8 mouse cellular contexts compared by ENCODE assay signal in the genomic region with DNA sequence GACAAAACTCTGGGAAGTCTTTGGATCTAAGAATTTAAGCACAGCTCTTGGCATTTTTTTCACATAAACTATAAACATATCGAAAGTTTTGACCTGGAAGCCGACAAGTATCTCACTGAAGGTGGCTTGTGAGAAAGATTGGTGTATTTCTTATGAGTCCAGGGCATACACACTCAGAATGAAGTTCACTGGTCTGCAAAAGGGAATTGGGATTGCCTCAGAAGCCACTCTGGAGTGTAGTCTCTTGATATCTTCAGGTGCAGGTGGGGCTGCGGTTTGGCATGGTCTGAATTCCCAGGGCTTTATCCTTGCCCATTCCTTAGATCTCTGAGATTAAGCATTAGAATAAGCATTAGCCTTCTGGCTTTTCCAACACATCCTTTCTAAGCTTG. TPM values are rescaled to one million over a fixed set of nuclear protein-coding genes. Genes with fewer than 3 reads are reported as not detected.
DNase-seq lines count a peak whose midpoint lies in the region; ATAC-seq and TF ChIP-seq lines count a peak whose summit lies in the region.

No protein-coding gene starts in this region.

- H3K9ac ChIP-seq in heart, embryonic 11.5 days (ENCODE audit: low read depth, low read length), result no peak overlapping the region
- H3K9ac ChIP-seq in CH12.LX (ENCODE audit: insufficient read depth, low read depth), result no peak overlapping the region
- no peak overlapping the region for H3K9ac ChIP-seq in forebrain, embryonic 14.5 days (ENCODE audit: low read length)
- H3K9ac ChIP-seq in liver, embryonic 15.5 days, result no peak overlapping the region

- no peak for TF ChIP-seq CTCF in CH12.LX (conservative IDR thresholded peaks at IDR 0.05 in 1 of 2, IDR thresholded peaks at IDR 0.05 in 1 of 2; ENCODE audit: low read depth in 2 of 2, low read length in 2 of 2)

- H3K27me3 ChIP-seq in heart, embryonic 11.5 days (ENCODE audit: control insufficient read depth, insufficient read depth, low read length), result no peaks in the 10 kb centered on the region
- H3K27me3 ChIP-seq in CH12.LX (replicated peaks), result no peaks in the 10 kb centered on the region
- H3K27me3 ChIP-seq in forebrain, embryonic 14.5 days (replicated peaks; ENCODE audit: control insufficient read depth, insufficient read depth, low read length), result no peaks in the 10 kb centered on the region
- H3K27me3 ChIP-seq in liver, embryonic 15.5 days, result no peaks in the 10 kb centered on the region; the same call in 1 of the 2 replicates

- no peaks in the 10 kb centered on the region for H3K4me1 ChIP-seq in heart, embryonic 11.5 days (ENCODE audit: control insufficient read depth, insufficient read depth, low read length)
- no peaks in the 10 kb centered on the region for H3K4me1 ChIP-seq in CH12.LX (ENCODE audit: control insufficient read depth in 1 of 2, insufficient read depth in 2 of 2)
- H3K4me1 ChIP-seq in forebrain, embryonic 14.5 days (ENCODE audit: control insufficient read depth, insufficient read depth, low read length), result no peaks in the 10 kb centered on the region
- 0 out of 2 replicates have a peak, but pooled peaks cover 2% of the 10 kb centered on the region for H3K4me1 ChIP-seq in liver, embryonic 15.5 days (replicated peaks)

- TF ChIP-seq EP300 in CH12.LX (IDR thresholded peaks at IDR 0.05; ENCODE audit: low read length), result no peak

- 28% methylated on average over 3 of the region's 3 CpGs for WGBS in heart, embryonic 11.5 days (ENCODE audit: insufficient replicate concordance)
- WGBS in forebrain, embryonic 14.5 days, result 36% methylated on average over 3 of the region's 3 CpGs
- WGBS in liver, embryonic 15.5 days (ENCODE audit: insufficient replicate concordance), result 17% methylated on average over 3 of the region's 3 CpGs

- intact Hi-C loops in left cerebral cortex, postnatal 25 days (cut with DNase I), result no loop called here

- in situ Hi-C loops in CH12.LX (cut with MboI; ENCODE audit: low pct_ligation_motif_present, low pct_unique_long_range_greater_than_20kb, low sequenced_read_pairs), result no loop called here

- H3K79me2 ChIP-seq in CH12.LX (replicated peaks; ENCODE audit: control insufficient read depth, extremely low read depth, insufficient read depth, poor library complexity, severe bottlenecking), result peaks cover 11% of the 10 kb centered on the region

- H3K4me3 ChIP-seq in heart, embryonic 11.5 days (ENCODE audit: low read depth, low read length), result peak overlapping the region; percentile 60
- no peak overlapping the region for H3K4me3 ChIP-seq in CH12.LX (replicated peaks in 1 of 3; ENCODE audit: low read depth in 2 of 3, low read length in 2 of 3, poor library complexity in 1 of 3)
- H3K4me3 ChIP-seq in forebrain, embryonic 14.5 days (ENCODE audit: low read depth, low read length), result no peak overlapping the region
- peak overlapping the region; percentile 67; the same call in 1 of the 2 replicates for H3K4me3 ChIP-seq in liver, embryonic 15.5 days (replicated peaks)

- no peak for DNase-seq in heart, adult 9 months (ENCODE audit: low spot score in 2 of 2)
- DNase-seq in CH12.LX (ENCODE audit: extremely low read depth), result no peak
- DNase-seq in forebrain, embryonic 14.5 days (ENCODE audit: low spot score), result no peak
- no peak for DNase-seq in T-cell, adult 2 months (ENCODE audit: low spot score)
- no peak for DNase-seq in left cerebral cortex, postnatal 25 days (ENCODE audit: low spot score in 2 of 2)

- no peak for TF ChIP-seq RAD21 in CH12.LX (IDR thresholded peaks at IDR 0.05; ENCODE audit: low read depth, low read length)

- H3K9me3 ChIP-seq in heart, embryonic 11.5 days (replicated peaks; ENCODE audit: control insufficient read depth, low read length), result no peaks in the 10 kb centered on the region
- no peaks in the 10 kb centered on the region for H3K9me3 ChIP-seq in CH12.LX (replicated peaks; ENCODE audit: low read length)
- no peaks in the 10 kb centered on the region for H3K9me3 ChIP-seq in forebrain, embryonic 14.5 days (replicated peaks; ENCODE audit: control insufficient read depth, low read length)
- no peaks in the 10 kb centered on the region for H3K9me3 ChIP-seq in liver, embryonic 15.5 days (replicated peaks)

- dilution Hi-C loops in CH12.LX (cut with MboI; ENCODE audit: extremely low pct_ligation_motif_present, extremely low pct_unique_long_range_greater_than_20kb, low sequenced_read_pairs), result no loop called here

- H3K4me2 ChIP-seq in heart, embryonic 11.5 days, result peak overlapping the region; percentile 43; the same call in 1 of the 2 replicates
- H3K4me2 ChIP-seq in CH12.LX (ENCODE audit: insufficient read depth, low read depth, poor library complexity, severe bottlenecking), result peak overlapping the region; percentile 78
- peak overlapping the region; percentile 28; the same call in 1 of the 2 replicates for H3K4me2 ChIP-seq in forebrain, embryonic 14.5 days (ENCODE audit: low read length)
- H3K4me2 ChIP-seq in liver, embryonic 15.5 days, result peak overlapping the region; percentile 41; the same call in 1 of the 2 replicates

- H3K27ac ChIP-seq in heart, embryonic 11.5 days (ENCODE audit: low read depth, low read length), result no peak overlapping the region
- H3K27ac ChIP-seq in CH12.LX (ENCODE audit: insufficient read depth, low read depth), result no peak overlapping the region
- no peak overlapping the region for H3K27ac ChIP-seq in forebrain, embryonic 14.5 days (ENCODE audit: low read depth, low read length)
- H3K27ac ChIP-seq in liver, embryonic 15.5 days (replicated peaks), result no peak overlapping the region

- peak; percentile 11; the same call in 1 of the 2 replicates for ATAC-seq in heart, embryonic 11.5 days (replicated peaks; ENCODE audit: insufficient number of reproducible peaks, low FRiP score, low TSS enrichment)
- no peak for ATAC-seq in forebrain, embryonic 14.5 days
- no peak for ATAC-seq in liver, embryonic 15.5 days (ENCODE audit: insufficient read depth)
- ATAC-seq in frontal cortex, adult (ENCODE audit: low TSS enrichment), result no peak

- H3K36me3 ChIP-seq in heart, embryonic 11.5 days (ENCODE audit: control insufficient read depth, insufficient read depth, low read length), result no peaks in the 10 kb centered on the region
- peaks cover 3% of the 10 kb centered on the region in 2 experiments for H3K36me3 ChIP-seq in CH12.LX (replicated peaks in 1 of 2; ENCODE audit: control insufficient read depth in 1 of 2, insufficient read depth in 1 of 2, low read length in 1 of 2)
- no peaks in the 10 kb centered on the region for H3K36me3 ChIP-seq in forebrain, embryonic 14.5 days (ENCODE audit: control insufficient read depth, insufficient read depth, low read length)
- H3K36me3 ChIP-seq in liver, embryonic 15.5 days (replicated peaks), result no peaks in the 10 kb centered on the region

- TF ChIP-seq POLR2A in CH12.LX (IDR thresholded peaks at IDR 0.05; ENCODE audit: low read depth, low read length), result no peak

TF ChIP-seq in CH12.LX, 34 proteins besides CTCF, POLR2A, EP300 and RAD21:
- no peak for TF ChIP-seq ZKSCAN1 (IDR thresholded peaks at IDR 0.05; ENCODE audit: borderline replicate concordance, low read depth, low read length)
- no peak for TF ChIP-seq E2F4 (IDR thresholded peaks at IDR 0.05; ENCODE audit: insufficient replicate concordance, low read depth, low read length)
- TF ChIP-seq SMC3 (IDR thresholded peaks at IDR 0.05; ENCODE audit: low read depth, low read length), result no peak
- no peak for TF ChIP-seq TBP (conservative IDR thresholded peaks at IDR 0.05; ENCODE audit: low read depth, low read length)
- no peak for TF ChIP-seq SIN3A (IDR thresholded peaks at IDR 0.05; ENCODE audit: low read length)
- no peak for TF ChIP-seq JUND (conservative IDR thresholded peaks at IDR 0.05; ENCODE audit: low read depth, low read length)
- TF ChIP-seq ZC3H11A (IDR thresholded peaks at IDR 0.05; ENCODE audit: low read depth, low read length), result no peak
- no peak for TF ChIP-seq CHD2 (IDR thresholded peaks at IDR 0.05; ENCODE audit: low read length)
- TF ChIP-seq TCF12 (IDR thresholded peaks at IDR 0.05; ENCODE audit: low read depth, low read length), result no peak
- no peak for TF ChIP-seq KAT2A (IDR thresholded peaks at IDR 0.05; ENCODE audit: insufficient replicate concordance, low read length)
- TF ChIP-seq IRF4 (IDR thresholded peaks at IDR 0.05; ENCODE audit: low read depth, low read length), result no peak
- TF ChIP-seq MEF2A (IDR thresholded peaks at IDR 0.05; ENCODE audit: borderline replicate concordance, low read depth, low read length), result no peak
- TF ChIP-seq NELFE (IDR thresholded peaks at IDR 0.05; ENCODE audit: low read depth, low read length), result no peak

RNA-seq across cellular contexts. Expression of gene Vbp1, which starts 0.3 kb away (rescaled TPM):
- polyA plus RNA-seq in heart, embryonic 11.5 days (2014; fragmentation: Nextera tagmentation; extraction: Ambion mirVana), result 179 and 180 TPM in 2 replicates
- total RNA-seq in CH12.LX (2012; rRNA removed) (61.9 and 74.5 TPM in 2 replicates), CH12.LX (2014; rRNA removed) (244 and 293 TPM in 2 replicates)
- polyA plus RNA-seq in CH12.LX (2012; ENCODE audit: insufficient read length, low read depth), result 94.9 and 101 TPM in 2 replicates
- 291 and 336 TPM in 2 replicates for polyA plus RNA-seq in forebrain, embryonic 14.5 days (2014; fragmentation: Nextera tagmentation; extraction: Ambion mirVana)
- 91.2 and 113 TPM in 2 replicates for polyA plus RNA-seq in liver, embryonic 15.5 days (2015; fragmentation: Nextera tagmentation; extraction: Ambion mirVana)
- total RNA-seq in left cerebral cortex, postnatal 25 days (2021), result 10 to 100 TPM; 67.6 to 68.4 TPM

Comparison
In these comparisons a context has a peak if more than half of its experiments do, and no peak if none do; other contexts are left out.
1. H3K4me2 ChIP-seq: peak in every context shown above with its lines; median percentile 78 in CH12.LX; 43 in heart, embryonic 11.5 days; 41 in liver, embryonic 15.5 days; 28 in forebrain, embryonic 14.5 days.
2. H3K4me3 ChIP-seq: peak in heart, embryonic 11.5 days (single experiment) and liver, embryonic 15.5 days (single experiment); none in CH12.LX (0 of 3) and forebrain, embryonic 14.5 days (single experiment).